Mouse (Mus musculus) thymus, postnatal 36 days (tissue): ENCODE data around the gene Mtrf1l.

Experiments
- DNase-seq, 2 experiments: peaks; one replicate each; pipeline ENCODE4 v3.0.0; 2022; ENCODE audit warnings: mixed read lengths in 2 of 2

The Mtrf1l gene

DNA sequence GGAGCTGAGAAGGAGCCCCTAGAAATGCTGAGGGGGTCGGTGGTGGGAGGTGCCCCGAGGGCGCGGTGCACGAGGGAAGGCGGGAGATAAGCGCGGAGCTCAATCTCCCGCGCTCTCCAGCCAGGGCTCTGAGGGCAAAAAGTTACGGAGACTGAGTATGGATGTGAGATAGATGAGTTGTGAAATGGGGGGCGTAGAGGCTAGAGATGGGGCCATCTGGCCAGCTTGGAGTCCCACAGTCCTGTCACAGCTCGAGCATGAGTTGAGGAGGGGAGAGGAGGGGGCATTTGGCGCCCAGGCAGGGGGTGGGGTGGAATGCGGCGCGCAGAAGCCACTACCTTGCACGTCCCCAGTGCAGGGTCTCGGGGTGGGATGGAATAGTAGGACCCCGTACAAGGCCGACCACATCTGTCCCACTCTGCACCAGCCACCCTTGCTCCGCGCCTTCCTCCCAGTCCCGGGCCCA lies 19.0 kb downstream of the Mtrf1l start:
- DNase-seq = peak; percentile 33 to 56

DNA sequence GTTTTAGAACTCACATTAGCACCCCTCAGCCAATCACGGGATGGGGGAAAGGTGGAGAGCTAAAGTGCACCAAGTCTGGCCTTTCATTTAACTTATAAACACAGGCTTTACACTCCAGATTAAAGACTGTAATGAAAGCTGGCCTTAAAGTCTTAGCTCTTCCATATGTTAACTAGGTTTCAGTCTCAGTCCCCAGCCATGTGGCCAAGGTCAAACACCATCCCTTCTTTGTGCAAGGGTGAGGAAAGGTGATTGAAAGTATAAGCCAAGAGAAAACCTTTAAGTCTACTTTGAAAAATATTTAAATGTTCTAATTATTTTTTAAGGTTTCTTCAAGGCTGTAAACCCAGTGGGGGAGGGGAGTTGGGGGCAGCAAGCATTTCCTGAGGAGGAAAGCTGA lies 20.0 kb downstream of the Mtrf1l start:
- DNase-seq = no peak

DNA sequence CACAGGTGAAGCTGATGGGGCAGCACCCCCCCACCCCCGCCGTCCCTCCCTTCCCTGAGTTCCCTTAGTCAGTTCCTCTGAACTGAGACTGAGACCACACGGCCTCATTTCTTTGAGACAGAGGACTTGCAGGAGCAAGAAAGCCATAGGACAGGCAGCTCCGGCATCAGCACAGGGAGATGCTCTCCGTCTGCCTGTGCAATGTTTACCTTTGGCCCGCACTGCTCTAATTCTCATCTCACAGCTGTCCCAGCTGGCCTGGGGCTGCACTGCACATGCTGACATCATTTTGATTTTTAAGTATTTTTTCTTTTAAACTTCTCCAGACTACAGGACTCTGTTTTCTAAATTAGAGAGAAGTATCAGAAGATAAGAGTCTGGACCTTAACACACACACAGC lies 20.8 kb downstream of the Mtrf1l start:
- no peak for DNase-seq

DNA sequence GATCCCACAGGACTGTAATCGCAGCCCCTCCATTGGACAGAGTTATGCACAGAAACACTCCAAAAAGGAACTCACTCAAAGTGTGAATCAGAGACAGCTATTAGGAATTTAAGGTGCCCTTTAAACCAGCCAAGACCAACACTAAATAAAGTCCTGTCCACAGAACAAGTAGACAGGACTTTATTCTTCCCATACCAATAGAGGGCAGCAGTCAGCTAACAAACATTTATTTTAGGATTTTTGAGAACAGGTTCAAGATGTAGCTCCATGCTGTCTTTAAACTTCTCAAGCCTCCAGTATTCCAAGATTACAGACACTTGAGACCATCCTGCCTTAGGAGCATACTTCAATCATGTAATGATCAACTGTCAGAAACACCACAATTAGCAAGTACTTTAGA lies 23.2 kb downstream of the Mtrf1l start:
- DNase-seq = no peak

DNA sequence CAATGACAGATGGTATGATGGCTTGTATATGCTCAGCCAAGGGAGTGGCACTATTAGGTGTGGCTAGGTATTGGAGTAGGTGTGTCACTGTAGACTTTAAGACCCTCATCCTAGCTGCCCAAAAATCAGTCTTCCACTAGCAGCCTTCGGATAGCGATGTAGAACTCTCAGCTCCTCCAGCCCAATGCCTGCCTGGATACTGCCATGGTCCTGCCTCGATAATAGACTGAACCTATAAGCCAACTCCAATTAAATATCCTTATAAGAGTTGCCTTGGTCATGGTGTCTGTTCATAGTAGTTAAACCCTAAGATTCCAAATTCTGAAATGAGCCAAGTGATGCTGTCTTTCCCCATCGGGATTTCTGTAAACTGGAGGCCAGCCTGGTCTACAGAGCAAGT lies 25.6 kb downstream of the Mtrf1l start:
- DNase-seq = no peak

DNA sequence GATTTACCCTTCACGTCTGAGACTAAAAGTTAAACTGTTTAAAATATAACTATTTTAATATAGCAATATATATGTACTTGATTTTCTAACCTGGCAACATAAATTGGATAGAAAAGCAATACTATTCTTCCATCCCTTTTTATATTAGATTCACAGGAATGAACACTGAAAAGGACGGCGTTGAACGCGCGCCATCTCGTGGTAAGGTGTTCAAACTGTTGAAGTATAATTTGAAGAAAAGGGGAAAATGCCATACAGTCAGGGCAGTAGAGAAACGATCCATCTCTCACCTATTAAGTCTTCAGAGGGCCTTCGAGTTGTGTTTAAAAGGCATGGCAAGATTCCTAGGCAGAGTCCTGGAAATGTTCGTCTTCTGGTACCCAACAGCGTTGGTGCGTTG lies 33.1 kb downstream of the Mtrf1l start:
- peak; percentile 26 to 32 for DNase-seq

DNA sequence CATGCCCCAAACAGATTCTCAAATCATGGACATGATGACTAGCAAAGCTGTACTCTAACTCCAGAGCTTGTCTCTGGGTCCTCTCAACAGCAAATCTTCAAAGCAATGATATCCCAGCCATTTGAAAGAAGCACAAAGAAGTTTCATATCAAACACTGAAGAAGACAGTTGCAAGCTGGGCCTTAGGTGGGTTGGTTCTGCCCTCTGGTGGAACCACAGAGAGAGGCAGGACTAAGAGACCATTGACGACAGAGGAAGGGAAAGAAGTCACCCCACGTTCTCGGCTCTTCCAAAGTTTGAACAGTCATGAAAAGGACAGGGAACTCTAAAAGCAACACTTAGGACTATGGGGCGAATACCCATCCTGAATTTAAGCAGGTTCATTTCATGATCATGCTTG lies 36.8 kb downstream of the Mtrf1l start:
- DNase-seq = no peak
